Mouse (Mus musculus): ENCODE measurements at regions not wholly inside any gene's neighbourhood (a gene's known extent, or its start where the extent isn't known, plus 50 kb on each side); places are given as distances from the start of the nearest gene placed in this dataset.

GRCm38 (mm10) chr12:9271484-9271883, 241.7 kb downstream of the Ttc32 start:
- Histone ChIP-seq H3K4me2 (ENCODE audit: low read length) (no peak overlapping the region), H3K27ac (ENCODE audit: low read depth, low read length) (no peak overlapping the region), H3K36me3 (ENCODE audit: control insufficient read depth, insufficient read depth, low read length) (no peaks in the 10 kb centered on the region), H3K4me3 (ENCODE audit: low read depth, low read length) (no peak overlapping the region), H3K9ac (ENCODE audit: low read length) (no peak overlapping the region), H3K27me3 (replicated peaks; ENCODE audit: control insufficient read depth, insufficient read depth, low read length) (no peaks in the 10 kb centered on the region), H3K9me3 (replicated peaks; ENCODE audit: control insufficient read depth, low read length) (no peaks in the 10 kb centered on the region), H3K4me1 (ENCODE audit: control insufficient read depth, insufficient read depth, low read length) (no peaks in the 10 kb centered on the region)
- WGBS = 93% methylated on average over 2 of the region's 2 CpGs
- no peak for DNase-seq (ENCODE audit: low spot score)
- ATAC-seq = no peak

DNA sequence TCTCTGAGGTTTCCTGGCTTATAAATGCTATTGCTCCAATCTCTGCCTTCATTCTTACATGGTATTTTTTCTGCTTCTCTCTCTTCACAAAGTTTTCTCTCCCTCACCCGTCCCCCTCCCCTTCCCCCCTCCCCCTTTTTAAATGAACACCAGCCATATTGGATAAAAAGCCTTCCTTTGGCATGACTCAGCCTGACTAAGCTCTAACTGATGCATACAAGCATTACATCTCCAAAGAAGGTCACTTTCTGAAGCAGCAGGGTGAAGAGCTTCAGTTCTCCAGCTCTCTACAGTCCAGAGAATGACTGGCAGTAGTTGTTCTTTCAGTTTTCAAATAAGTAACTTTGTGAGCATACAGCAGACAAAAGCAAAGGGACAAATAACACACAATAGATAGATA, 244.4 kb downstream of the Ttc32 start:
- 65% methylated on average over 1 of the region's 1 CpGs for WGBS
- no peak overlapping the region for H3K4me3 ChIP-seq (ENCODE audit: low read depth, low read length)
- H3K9ac ChIP-seq (ENCODE audit: low read length) = no peak overlapping the region
- H3K4me1 ChIP-seq (ENCODE audit: control insufficient read depth, insufficient read depth, low read length) = no peaks in the 10 kb centered on the region
- H3K27me3 ChIP-seq (replicated peaks; ENCODE audit: control insufficient read depth, insufficient read depth, low read length) = no peaks in the 10 kb centered on the region
- no peaks in the 10 kb centered on the region for H3K9me3 ChIP-seq (replicated peaks; ENCODE audit: control insufficient read depth, low read length)
- H3K27ac ChIP-seq (ENCODE audit: low read depth, low read length) = no peak overlapping the region
- ATAC-seq = no peak
- no peaks in the 10 kb centered on the region for H3K36me3 ChIP-seq (ENCODE audit: control insufficient read depth, insufficient read depth, low read length)
- DNase-seq (ENCODE audit: low spot score) = no peak
- no peak overlapping the region for H3K4me2 ChIP-seq (ENCODE audit: low read length)

GRCm38 (mm10) chr12:9275697-9276096, 245.9 kb downstream of the Ttc32 start:
- no peaks in the 10 kb centered on the region for H3K27me3 ChIP-seq (replicated peaks; ENCODE audit: control insufficient read depth, insufficient read depth, low read length)
- H3K27ac ChIP-seq (ENCODE audit: low read depth, low read length) = no peak overlapping the region
- WGBS = 90% methylated on average over 7 of the region's 7 CpGs
- H3K9me3 ChIP-seq (replicated peaks; ENCODE audit: control insufficient read depth, low read length) = no peaks in the 10 kb centered on the region
- H3K4me3 ChIP-seq (ENCODE audit: low read depth, low read length) = no peak overlapping the region
- H3K4me1 ChIP-seq (ENCODE audit: control insufficient read depth, insufficient read depth, low read length) = no peaks in the 10 kb centered on the region
- no peak for DNase-seq (ENCODE audit: low spot score)
- no peak overlapping the region for H3K4me2 ChIP-seq (ENCODE audit: low read length)
- no peak overlapping the region for H3K9ac ChIP-seq (ENCODE audit: low read length)
- H3K36me3 ChIP-seq (ENCODE audit: control insufficient read depth, insufficient read depth, low read length) = no peaks in the 10 kb centered on the region
- ATAC-seq = no peak

GRCm38 (mm10) chr12:9278735-9279134, 248.9 kb downstream of the Ttc32 start:
- no peaks in the 10 kb centered on the region for H3K4me1 ChIP-seq (ENCODE audit: control insufficient read depth, insufficient read depth, low read length)
- no peak overlapping the region for H3K4me3 ChIP-seq (ENCODE audit: low read depth, low read length)
- H3K4me2 ChIP-seq (ENCODE audit: low read length) = no peak overlapping the region
- no peak overlapping the region for H3K27ac ChIP-seq (ENCODE audit: low read depth, low read length)
- DNase-seq (ENCODE audit: low spot score) = no peak
- ATAC-seq = no peak
- H3K36me3 ChIP-seq (ENCODE audit: control insufficient read depth, insufficient read depth, low read length) = no peaks in the 10 kb centered on the region
- no peak overlapping the region for H3K9ac ChIP-seq (ENCODE audit: low read length)
- WGBS = 23% methylated on average over 5 of the region's 5 CpGs
- H3K27me3 ChIP-seq (replicated peaks; ENCODE audit: control insufficient read depth, insufficient read depth, low read length) = no peaks in the 10 kb centered on the region
- H3K9me3 ChIP-seq (replicated peaks; ENCODE audit: control insufficient read depth, low read length) = no peaks in the 10 kb centered on the region

GRCm38 (mm10) chr12:9279893-9280605, 250.3 kb downstream of the Ttc32 start:
- WGBS = 39% methylated on average over 5 of the region's 5 CpGs
- Histone ChIP-seq H3K9me3 (replicated peaks; ENCODE audit: control insufficient read depth, low read length) (no peaks in the 10 kb centered on the region), H3K9ac (ENCODE audit: low read length) (no peak overlapping the region), H3K4me3 (ENCODE audit: low read depth, low read length) (no peak overlapping the region), H3K36me3 (ENCODE audit: control insufficient read depth, insufficient read depth, low read length) (no peaks in the 10 kb centered on the region), H3K4me1 (ENCODE audit: control insufficient read depth, insufficient read depth, low read length) (no peaks in the 10 kb centered on the region), H3K27ac (ENCODE audit: low read depth, low read length) (no peak overlapping the region), H3K27me3 (replicated peaks; ENCODE audit: control insufficient read depth, insufficient read depth, low read length) (no peaks in the 10 kb centered on the region), H3K4me2 (ENCODE audit: low read length) (no peak overlapping the region)
- DNase-seq (ENCODE audit: low spot score) = peak; percentile 4
- ATAC-seq = no peak

- Histone ChIP-seq H3K9me3 (replicated peaks; ENCODE audit: control insufficient read depth, low read length) (no peaks in the 10 kb centered on the region), H3K4me2 (ENCODE audit: low read length) (no peak overlapping the region), H3K27ac (ENCODE audit: low read depth, low read length) (no peak overlapping the region), H3K9ac (ENCODE audit: low read length) (no peak overlapping the region), H3K36me3 (ENCODE audit: control insufficient read depth, insufficient read depth, low read length) (no peaks in the 10 kb centered on the region), H3K4me1 (ENCODE audit: control insufficient read depth, insufficient read depth, low read length) (no peaks in the 10 kb centered on the region), H3K4me3 (ENCODE audit: low read depth, low read length) (no peak overlapping the region), H3K27me3 (replicated peaks; ENCODE audit: control insufficient read depth, insufficient read depth, low read length) (no peaks in the 10 kb centered on the region)
- ATAC-seq (no peak), DNase-seq (ENCODE audit: low spot score) (no peak)
- WGBS = 84% methylated on average over 2 of the region's 2 CpGs
These were observed 257.5 kb downstream of the Ttc32 start for GRCm38 (mm10) chr12:9287271-9287670.

DNA sequence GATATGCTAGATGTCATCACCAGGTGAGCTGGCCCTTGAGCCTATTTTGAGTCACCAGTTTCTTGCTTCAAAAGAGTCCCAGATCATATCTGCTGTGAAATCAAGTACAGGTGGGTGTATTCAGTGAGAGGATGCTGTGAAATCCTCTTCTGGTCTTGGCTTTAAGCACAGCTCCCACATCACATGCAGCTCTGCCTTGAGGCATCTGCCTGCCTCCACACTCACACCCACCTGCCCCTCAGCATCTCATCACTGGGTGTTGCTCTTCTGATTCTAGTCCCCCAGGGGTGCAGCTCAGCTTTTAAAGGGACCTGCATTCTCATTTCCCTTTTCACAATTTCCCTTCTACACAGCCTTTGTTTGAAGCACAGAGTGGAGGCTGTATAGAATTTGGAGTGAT, 262.9 kb downstream of the Ttc32 start:
- no peak overlapping the region for H3K27ac ChIP-seq (ENCODE audit: low read depth, low read length)
- no peak overlapping the region for H3K9ac ChIP-seq (ENCODE audit: low read length)
- no peaks in the 10 kb centered on the region for H3K4me1 ChIP-seq (ENCODE audit: control insufficient read depth, insufficient read depth, low read length)
- no peaks in the 10 kb centered on the region for H3K27me3 ChIP-seq (replicated peaks; ENCODE audit: control insufficient read depth, insufficient read depth, low read length)
- DNase-seq (ENCODE audit: low spot score) (no peak), ATAC-seq (no peak)
- no peaks in the 10 kb centered on the region for H3K9me3 ChIP-seq (replicated peaks; ENCODE audit: control insufficient read depth, low read length)
- no peak overlapping the region for H3K4me3 ChIP-seq (ENCODE audit: low read depth, low read length)
- H3K4me2 ChIP-seq (ENCODE audit: low read length) = no peak overlapping the region
- H3K36me3 ChIP-seq (ENCODE audit: control insufficient read depth, insufficient read depth, low read length) = no peaks in the 10 kb centered on the region

- ATAC-seq = no peak
- 89% methylated on average over 3 of the region's 3 CpGs for WGBS
- H3K27me3 ChIP-seq (replicated peaks; ENCODE audit: control insufficient read depth, insufficient read depth, low read length) = no peaks in the 10 kb centered on the region
These were observed 265.4 kb downstream of the Ttc32 start for GRCm38 (mm10) chr12:9295211-9295610.

DNA sequence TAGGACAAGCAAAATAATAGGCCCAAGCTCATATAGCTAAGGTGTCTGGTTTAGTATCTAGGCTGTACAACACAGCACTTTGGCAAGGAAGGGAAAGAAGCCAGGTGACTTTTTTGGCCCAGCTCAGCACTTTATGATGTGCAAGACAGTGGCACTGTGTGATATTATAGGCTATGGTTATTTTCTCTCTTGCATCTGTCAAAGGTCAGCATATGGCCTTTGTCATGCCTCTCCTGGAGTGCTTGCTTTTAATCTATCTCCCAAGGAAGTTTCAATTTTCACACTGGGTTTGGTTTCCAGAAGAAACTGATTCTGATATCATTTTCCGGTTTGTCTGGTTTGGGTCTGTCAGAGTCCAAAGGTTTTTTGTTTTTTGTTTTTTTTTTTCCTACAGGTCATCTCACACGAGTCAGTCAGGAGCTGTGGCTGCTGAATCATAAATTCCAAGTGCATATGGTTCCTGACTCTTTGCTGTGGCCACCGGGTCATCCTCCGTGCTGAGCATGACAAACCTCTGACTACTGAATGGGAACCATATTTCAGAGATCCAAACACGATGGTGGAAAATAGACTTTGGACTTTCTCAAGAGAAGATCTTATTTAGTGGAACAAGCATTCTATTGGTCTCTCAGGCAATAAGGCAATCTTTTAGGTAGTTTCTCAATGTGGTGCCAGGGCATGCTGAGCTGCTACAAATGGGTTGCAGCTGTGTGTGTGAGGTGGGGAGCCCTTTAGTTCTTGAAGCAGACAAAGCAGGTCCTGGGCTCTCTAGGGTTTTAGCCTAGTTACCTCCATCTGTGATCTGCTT, 269.3 kb downstream of the Ttc32 start:
- Histone ChIP-seq H3K27ac (ENCODE audit: low read depth, low read length) (no peak overlapping the region), H3K4me1 (ENCODE audit: control insufficient read depth, insufficient read depth, low read length) (no peaks in the 10 kb centered on the region), H3K4me3 (ENCODE audit: low read depth, low read length) (no peak overlapping the region), H3K36me3 (ENCODE audit: control insufficient read depth, insufficient read depth, low read length) (no peaks in the 10 kb centered on the region), H3K27me3 (replicated peaks; ENCODE audit: control insufficient read depth, insufficient read depth, low read length) (no peaks in the 10 kb centered on the region), H3K9me3 (replicated peaks; ENCODE audit: control insufficient read depth, low read length) (no peaks in the 10 kb centered on the region), H3K4me2 (ENCODE audit: low read length) (no peak overlapping the region), H3K9ac (ENCODE audit: low read length) (no peak overlapping the region)
- no peak for DNase-seq (ENCODE audit: low spot score)
- ATAC-seq = no peak
- WGBS = 79% methylated on average over 5 of the region's 5 CpGs

More at GRCm38 (mm10) chr12:9295211-9295610, 265.4 kb downstream of the Ttc32 start:
- Histone ChIP-seq H3K4me1 (ENCODE audit: control insufficient read depth, insufficient read depth, low read length) (no peaks in the 10 kb centered on the region), H3K4me2 (ENCODE audit: low read length) (no peak overlapping the region), H3K4me3 (ENCODE audit: low read depth, low read length) (no peak overlapping the region), H3K9ac (ENCODE audit: low read length) (no peak overlapping the region), H3K27ac (ENCODE audit: low read depth, low read length) (no peak overlapping the region), H3K9me3 (replicated peaks; ENCODE audit: control insufficient read depth, low read length) (no peaks in the 10 kb centered on the region), H3K36me3 (ENCODE audit: control insufficient read depth, insufficient read depth, low read length) (no peaks in the 10 kb centered on the region)
- DNase-seq (ENCODE audit: low spot score) = no peak

Measured in forebrain, embryonic 14.5 days (tissue).